Mouse (Mus musculus) neural tube, embryonic 15.5 days (tissue): ENCODE data around the gene Lhx5. TPM values are rescaled to one million over a fixed set of nuclear protein-coding genes. Genes with fewer than 3 reads are reported as not detected.

Source experiments
- ATAC-seq: fragments of 200-750 bp; cut with Nextera tagmentation; 2 replicates; pipeline ENCODE4 v1.8.0; 2017; ENCODE audit warnings: mild to moderate bottlenecking, moderate TSS enrichment, moderate library complexity; ENCODE audit not compliant: low FRiP score
- H3K27ac ChIP-seq: fragments of 300-500 bp; sonication (generic); replicated peaks from 2 replicates; pipeline ENCODE4 v1.5.1; 2015; ENCODE audit warnings: mild to moderate bottlenecking, inconsistent platforms
- H3K27me3 ChIP-seq: fragments of 300-500 bp; sonication (generic); replicated peaks from 2 replicates; pipeline ENCODE4 v1.6.1; 2015; ENCODE audit warnings: inconsistent platforms
- H3K36me3 ChIP-seq: fragments of 300-500 bp; sonication (generic); 2 replicates; pipeline ENCODE4 v1.6.1; 2015; ENCODE audit warnings: inconsistent platforms
- H3K4me1 ChIP-seq: fragments of 300-500 bp; sonication (generic); 2 replicates; pipeline ENCODE4 v1.6.1; 2015; ENCODE audit warnings: inconsistent platforms
- H3K4me2 ChIP-seq: fragments of 300-500 bp; sonication (generic); 2 replicates; pipeline ENCODE4 v1.6.1; 2015; ENCODE audit warnings: inconsistent platforms, mild to moderate bottlenecking, moderate library complexity
- H3K4me3 ChIP-seq: fragments of 300-500 bp; sonication (generic); replicated peaks from 2 replicates; pipeline ENCODE4 v1.5.1; 2015; ENCODE audit warnings: mild to moderate bottlenecking, inconsistent platforms
- H3K9ac ChIP-seq: fragments of 300-500 bp; sonication (generic); replicated peaks from 2 replicates; pipeline ENCODE4 v1.6.1; 2015; ENCODE audit warnings: mild to moderate bottlenecking, inconsistent platforms
- H3K9me3 ChIP-seq: fragments of 300-500 bp; sonication (generic); replicated peaks from 2 replicates; pipeline ENCODE4 v1.6.1; 2016; ENCODE audit warnings: inconsistent platforms
- WGBS: fragments of 180-500 bp; shearing (Covaris S2); methylation state at CpG from one replicate; pipeline ENCODE4 v1.1.7; 2015; ENCODE audit warnings: mixed read lengths; 5-methylcytosine and 5-hydroxymethylcytosine counted together
- polyA plus RNA-seq: library from polyadenylated mRNA; unstranded; fragments of >200 nt; fragmentation: Nextera tagmentation; extraction: Ambion mirVana; gene quantifications from 2 replicates; pipeline ENCODE4 v1.2.1, GENCODE M21; 2015

The Lhx5 gene
- polyA plus RNA-seq, 1 experiment from 2014 or later = 22.4 TPM

- no peak for ATAC-seq
- Histone ChIP-seq H3K9ac (no peak overlapping the region; the same call in 1 of the 2 replicates), H3K4me1 (peaks cover 7% of the 10 kb centered on the region; the same call in 1 of the 2 replicates), H3K4me2 (peak overlapping the region; percentile 48), H3K9me3 (0 out of 2 replicates have a peak, but pooled peaks cover 2% of the 10 kb centered on the region), H3K27ac (peak overlapping the region; percentile 5; the same call in 1 of the 2 replicates), H3K27me3 (no peaks in the 10 kb centered on the region), H3K36me3 (no peaks in the 10 kb centered on the region), H3K4me3 (peak overlapping the region; percentile 35)
- 11% methylated on average over 4 of the region's 4 CpGs for WGBS
Measured at GRCm38 (mm10) chr5:120467026-120467425, 35.5 kb downstream of the Lhx5 start.

- Histone ChIP-seq H3K4me2 (no peak overlapping the region), H3K27me3 (no peaks in the 10 kb centered on the region), H3K27ac (no peak overlapping the region), H3K36me3 (no peaks in the 10 kb centered on the region), H3K9ac (no peak overlapping the region), H3K4me1 (peaks cover 7% of the 10 kb centered on the region; the same call in 1 of the 2 replicates), H3K9me3 (0 out of 2 replicates have a peak, but pooled peaks cover 2% of the 10 kb centered on the region), H3K4me3 (no peak overlapping the region)
- WGBS = 77% methylated on average over 5 of the region's 5 CpGs
- no peak for ATAC-seq
Measured at GRCm38 (mm10) chr5:120468336-120468735, 36.8 kb downstream of the Lhx5 start.

- H3K4me3 ChIP-seq = no peak overlapping the region
- H3K9ac ChIP-seq = no peak overlapping the region
- no peaks in the 10 kb centered on the region for H3K36me3 ChIP-seq
- WGBS = 92% methylated on average over 6 of the region's 6 CpGs
- no peak overlapping the region for H3K4me2 ChIP-seq
- ATAC-seq = no peak
- no peak overlapping the region for H3K27ac ChIP-seq
- H3K9me3 ChIP-seq = 0 out of 2 replicates have a peak, but pooled peaks cover 2% of the 10 kb centered on the region
- no peaks in the 10 kb centered on the region for H3K27me3 ChIP-seq
- peaks cover 7% of the 10 kb centered on the region; the same call in 1 of the 2 replicates for H3K4me1 ChIP-seq
Measured at GRCm38 (mm10) chr5:120468830-120469229, 37.3 kb downstream of the Lhx5 start.

GRCm38 (mm10) chr5:120471538-120471937 lies 40.0 kb downstream of the Lhx5 start:
- Histone ChIP-seq H3K4me3 (no peak overlapping the region), H3K4me1 (peaks cover 6% of the 10 kb centered on the region; the same call in 1 of the 2 replicates), H3K27me3 (0 out of 2 replicates have a peak, but pooled peaks cover 4% of the 10 kb centered on the region), H3K9ac (no peak overlapping the region), H3K9me3 (no peaks in the 10 kb centered on the region), H3K27ac (no peak overlapping the region), H3K4me2 (no peak overlapping the region), H3K36me3 (no peaks in the 10 kb centered on the region)
- WGBS = 50% methylated on average over 4 of the region's 4 CpGs
- no peak for ATAC-seq

DNA sequence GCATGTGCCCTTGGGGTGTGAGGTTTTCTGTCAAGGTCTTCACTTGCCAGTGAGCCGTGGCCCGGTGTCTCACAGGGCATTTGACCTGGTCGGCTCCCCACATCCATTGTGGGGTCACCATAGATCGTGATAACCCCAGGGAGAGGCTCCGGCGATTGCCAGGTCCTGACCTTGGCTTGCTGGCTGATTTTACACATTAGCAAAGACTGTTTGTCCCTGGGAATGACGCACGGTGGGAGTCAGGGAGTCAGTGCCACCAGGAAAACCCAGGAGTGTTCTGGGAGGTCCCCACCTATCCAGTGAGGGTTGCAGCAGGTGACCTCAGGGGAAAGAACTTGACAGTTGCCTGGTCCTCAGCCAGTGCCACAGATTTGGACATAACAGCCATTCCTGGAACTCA lies 41.3 kb downstream of the Lhx5 start, which contains the start of gene Sdsl:
TSS of gene Sdsl (minus strand) at position 41 of the 400 bp plus-strand sequence.
- no peak for ATAC-seq
- no peak within 1 kb of the TSS for H3K27ac ChIP-seq
- no peaks in the 10 kb centered on the region for H3K36me3 ChIP-seq
- H3K4me2 ChIP-seq = no peak within 1 kb of the TSS
- H3K4me3 ChIP-seq = no peak within 1 kb of the TSS
- H3K9ac ChIP-seq = no peak within 1 kb of the TSS
- no peaks in the 10 kb centered on the region for H3K4me1 ChIP-seq
- WGBS = 80% methylated on average over 8 of the region's 8 CpGs
- H3K9me3 ChIP-seq = no peaks in the 10 kb centered on the region
- H3K27me3 ChIP-seq = 0 out of 2 replicates have a peak, but pooled peaks cover 4% of the 10 kb centered on the region

DNA sequence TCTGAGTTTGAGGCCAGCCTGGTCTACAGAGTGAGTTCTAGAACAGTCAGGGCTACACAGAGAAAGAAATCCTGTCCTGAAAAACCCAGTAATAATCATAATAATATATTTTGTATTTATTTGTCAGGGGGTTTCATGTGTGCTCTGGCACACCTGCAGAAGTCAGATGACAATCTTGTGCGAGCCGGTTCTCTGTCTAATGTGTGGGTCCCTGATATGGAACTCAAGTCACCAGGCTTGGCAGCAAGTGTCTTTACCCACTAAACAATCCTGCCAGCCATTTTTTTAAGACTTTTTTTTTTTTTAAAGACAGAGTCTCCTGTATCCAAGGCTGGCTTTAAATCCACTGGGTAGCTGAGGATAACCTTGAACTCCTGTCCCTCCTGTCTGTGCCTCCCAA lies 41.9 kb downstream of the Lhx5 start:
- H3K4me3 ChIP-seq = no peak overlapping the region
- ATAC-seq = no peak
- 0 out of 2 replicates have a peak, but pooled peaks cover 4% of the 10 kb centered on the region for H3K27me3 ChIP-seq
- no peaks in the 10 kb centered on the region for H3K36me3 ChIP-seq
- no peak overlapping the region for H3K9ac ChIP-seq
- no peak overlapping the region for H3K27ac ChIP-seq
- no peaks in the 10 kb centered on the region for H3K4me1 ChIP-seq
- 95% methylated on average over 2 of the region's 2 CpGs for WGBS
- no peak overlapping the region for H3K4me2 ChIP-seq
- H3K9me3 ChIP-seq = no peaks in the 10 kb centered on the region

DNA sequence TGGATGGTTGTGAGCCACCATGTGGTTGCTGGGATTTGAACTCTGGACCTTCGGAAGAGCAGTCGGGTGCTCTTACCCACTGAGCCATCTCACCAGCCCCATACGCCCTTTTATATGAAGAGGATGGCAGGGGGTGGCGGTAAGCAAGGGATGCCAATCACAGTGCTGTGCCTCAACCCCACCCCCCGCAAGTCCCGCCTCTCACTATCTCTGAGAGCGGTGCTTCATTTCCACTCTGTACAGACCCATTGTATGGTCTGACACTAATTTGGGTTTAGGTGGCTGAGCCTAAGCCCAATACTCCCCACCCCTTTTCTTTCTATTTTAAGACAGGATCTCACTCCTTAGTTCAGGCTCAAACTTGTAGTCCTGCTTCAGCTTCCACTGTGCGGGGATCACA lies 44.4 kb downstream of the Lhx5 start:
- Histone ChIP-seq H3K36me3 (no peaks in the 10 kb centered on the region), H3K4me2 (no peak overlapping the region), H3K4me3 (no peak overlapping the region), H3K9me3 (no peaks in the 10 kb centered on the region), H3K4me1 (no peaks in the 10 kb centered on the region), H3K27ac (no peak overlapping the region), H3K27me3 (0 out of 2 replicates have a peak, but pooled peaks cover 4% of the 10 kb centered on the region), H3K9ac (no peak overlapping the region)
- WGBS = 46% methylated on average over 8 of the region's 8 CpGs
- ATAC-seq = no peak

GRCm38 (mm10) chr5:120476296-120476695 lies 44.8 kb downstream of the Lhx5 start, which contains the start of gene Sds:
Gene Sds, plus strand, starts transcription at chr5:120476526.
- no peaks in the 10 kb centered on the region for H3K36me3 ChIP-seq
- no peak within 1 kb of the TSS for H3K9ac ChIP-seq
- H3K4me2 ChIP-seq = no peak within 1 kb of the TSS
- H3K4me3 ChIP-seq = no peak within 1 kb of the TSS
- H3K27ac ChIP-seq = no peak within 1 kb of the TSS
- no peaks in the 10 kb centered on the region for H3K9me3 ChIP-seq
- no peaks in the 10 kb centered on the region for H3K4me1 ChIP-seq
- WGBS = 14% methylated on average over 13 of the region's 13 CpGs
- ATAC-seq = no peak
- 0 out of 2 replicates have a peak, but pooled peaks cover 4% of the 10 kb centered on the region for H3K27me3 ChIP-seq

GRCm38 (mm10) chr5:120477993-120478392 lies 46.5 kb downstream of the Lhx5 start:
- no peak for ATAC-seq
- Histone ChIP-seq H3K27me3 (0 out of 2 replicates have a peak, but pooled peaks cover 4% of the 10 kb centered on the region), H3K27ac (no peak overlapping the region), H3K4me3 (no peak overlapping the region), H3K4me1 (no peaks in the 10 kb centered on the region), H3K9ac (no peak overlapping the region), H3K36me3 (no peaks in the 10 kb centered on the region), H3K9me3 (no peaks in the 10 kb centered on the region), H3K4me2 (no peak overlapping the region)
- 92% methylated on average over 5 of the region's 5 CpGs for WGBS

DNA sequence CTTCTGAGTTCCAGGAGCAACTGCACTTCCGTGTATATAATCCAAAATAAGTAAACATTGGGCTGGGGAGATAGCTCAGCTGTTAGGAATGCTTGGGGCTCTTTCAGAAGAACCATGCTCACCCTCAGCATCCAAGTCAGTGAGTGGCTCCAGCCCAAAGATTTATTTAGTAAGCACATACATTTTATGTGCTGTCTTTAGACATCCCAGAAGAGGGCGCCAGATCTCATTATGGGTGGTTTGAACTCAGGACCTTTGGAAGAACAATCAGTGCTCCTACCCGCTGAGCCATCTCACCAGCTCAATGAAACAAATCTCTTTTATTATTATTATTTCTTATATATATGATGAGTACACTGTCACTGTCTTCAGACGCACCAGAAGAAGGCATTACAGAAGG lies 48.0 kb downstream of the Lhx5 start:
- no peak for ATAC-seq
- Histone ChIP-seq H3K4me3 (no peak overlapping the region), H3K4me2 (no peak overlapping the region), H3K27ac (no peak overlapping the region), H3K36me3 (peaks cover 4% of the 10 kb centered on the region), H3K27me3 (0 out of 2 replicates have a peak, but pooled peaks cover 4% of the 10 kb centered on the region), H3K4me1 (no peaks in the 10 kb centered on the region), H3K9ac (no peak overlapping the region), H3K9me3 (no peaks in the 10 kb centered on the region)
- 73% methylated on average over 4 of the region's 4 CpGs for WGBS

DNA sequence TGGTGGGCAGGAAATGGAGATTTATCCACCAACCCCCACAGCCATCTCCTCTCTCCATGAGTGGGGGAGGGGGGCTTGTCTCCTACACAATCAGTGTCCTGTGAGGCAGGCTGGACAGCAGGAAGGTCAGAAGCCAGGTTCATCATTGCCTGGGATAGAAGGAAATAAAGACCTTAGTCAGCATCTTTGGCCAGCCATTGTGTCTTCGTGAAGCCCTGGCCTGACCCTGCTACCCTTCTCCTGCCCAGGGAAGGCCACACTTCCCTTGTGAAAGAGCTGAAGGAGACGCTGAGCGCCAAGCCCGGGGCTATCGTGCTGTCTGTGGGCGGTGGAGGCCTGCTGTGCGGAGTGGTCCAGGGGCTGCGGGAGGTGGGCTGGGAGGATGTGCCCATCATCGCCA lies 49.7 kb downstream of the Lhx5 start:
- Histone ChIP-seq H3K36me3 (peaks cover 20% of the 10 kb centered on the region), H3K27ac (no peak overlapping the region), H3K4me1 (no peaks in the 10 kb centered on the region), H3K27me3 (0 out of 2 replicates have a peak, but pooled peaks cover under 1% of the 10 kb centered on the region), H3K4me3 (no peak overlapping the region), H3K4me2 (no peak overlapping the region), H3K9ac (no peak overlapping the region), H3K9me3 (no peaks in the 10 kb centered on the region)
- no peak for ATAC-seq
- WGBS = 49% methylated on average over 9 of the region's 9 CpGs

DNA sequence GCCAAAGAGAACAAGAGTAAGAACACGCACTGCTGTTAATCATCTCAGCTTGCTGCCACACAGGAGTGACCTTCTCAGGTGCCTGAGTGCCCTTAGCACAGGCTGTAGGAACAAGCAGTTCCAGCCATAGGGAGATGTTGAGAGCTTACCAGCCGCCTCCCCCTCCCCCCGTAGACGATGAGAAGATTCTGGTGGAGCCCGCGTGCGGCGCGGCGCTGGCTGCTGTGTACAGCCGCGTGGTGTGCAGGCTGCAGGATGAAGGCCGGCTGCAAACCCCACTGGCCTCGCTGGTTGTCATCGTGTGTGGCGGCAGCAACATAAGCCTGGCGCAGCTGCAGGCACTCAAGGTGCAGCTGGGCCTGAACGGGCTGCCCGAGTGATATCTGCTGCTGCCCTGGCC lies 51.9 kb downstream of the Lhx5 start:
- H3K27ac ChIP-seq = no peak overlapping the region
- no peaks in the 10 kb centered on the region for H3K9me3 ChIP-seq
- no peak overlapping the region for H3K4me2 ChIP-seq
- no peak overlapping the region for H3K9ac ChIP-seq
- 84% methylated on average over 19 of the region's 19 CpGs for WGBS
- ATAC-seq = no peak
- no peaks in the 10 kb centered on the region for H3K4me1 ChIP-seq
- no peak overlapping the region for H3K4me3 ChIP-seq
- peaks cover 34% of the 10 kb centered on the region for H3K36me3 ChIP-seq
- no peaks in the 10 kb centered on the region for H3K27me3 ChIP-seq
